Mouse (Mus musculus) liver, embryonic 11.5 days (tissue): ENCODE results near the gene Trim14. TPM values are rescaled to one million over a fixed set of nuclear protein-coding genes. Genes with fewer than 3 reads are reported as not detected.
"Not testable (repeated sequence)": the region's sequence is repeated elsewhere in the genome, so short reads cannot be mapped to it uniquely, and the experiment has no call there.

Experiments
- ATAC-seq: fragments of 200-750 bp; cut with Nextera tagmentation; replicated peaks from 2 replicates; pipeline ENCODE4 v1.8.0; 2017; ENCODE audit warnings: moderate number of reproducible peaks, mild to moderate bottlenecking, moderate TSS enrichment, moderate library complexity; ENCODE audit not compliant: low FRiP score
- DNase-seq: peaks from one replicate; pipeline ENCODE4 v3.0.0-alpha.2; 2017; ENCODE audit warnings: low spot score
- H3K27ac ChIP-seq: fragments of 300-500 bp; sonication (generic); 2 replicates; pipeline ENCODE4 v1.5.1; 2014; ENCODE audit warnings: mild to moderate bottlenecking, low read depth, low read length, control low read depth
- H3K27me3 ChIP-seq: fragments of 300-500 bp; sonication (generic); replicated peaks from 2 replicates; pipeline ENCODE4 v1.6.1; 2014; ENCODE audit warnings: low read length, mixed read lengths; ENCODE audit not compliant: control insufficient read depth, insufficient read depth
- H3K36me3 ChIP-seq: fragments of 300-500 bp; sonication (generic); 2 replicates; pipeline ENCODE4 v1.6.1; 2014; ENCODE audit warnings: mild to moderate bottlenecking, low read length, moderate library complexity, mixed read lengths; ENCODE audit not compliant: control insufficient read depth, insufficient read depth
- H3K4me1 ChIP-seq: fragments of 300-500 bp; sonication (generic); replicated peaks from 2 replicates; pipeline ENCODE4 v1.6.1; 2014; ENCODE audit warnings: low read length, mixed read lengths; ENCODE audit not compliant: control insufficient read depth, insufficient read depth
- H3K4me2 ChIP-seq: fragments of 300-500 bp; sonication (generic); 2 replicates; pipeline ENCODE4 v1.6.1; 2014; ENCODE audit warnings: mild to moderate bottlenecking, control low read depth, moderate library complexity
- H3K4me3 ChIP-seq: fragments of 300-500 bp; sonication (generic); 2 replicates; pipeline ENCODE4 v1.5.1; 2014; ENCODE audit warnings: low read depth, low read length, control low read depth
- H3K9ac ChIP-seq: fragments of 300-500 bp; sonication (generic); 2 replicates; pipeline ENCODE4 v1.6.1; 2014; ENCODE audit warnings: low read depth, low read length, control low read depth
- H3K9me3 ChIP-seq: fragments of 300-500 bp; sonication (generic); 2 replicates; pipeline ENCODE4 v1.6.1; 2016; ENCODE audit warnings: low read length, inconsistent platforms, mixed read lengths; ENCODE audit not compliant: control insufficient read depth
- WGBS: fragments of 180-500 bp; shearing (Covaris S2); extraction: QIAGEN DNeasy Blood & Tissue Kit; methylation state at CpG from one replicate; pipeline ENCODE4 v1.1.7; 2014; 5-methylcytosine and 5-hydroxymethylcytosine counted together
- polyA plus RNA-seq: library from polyadenylated mRNA; unstranded; fragments of >200 nt; fragmentation: Nextera tagmentation; extraction: Ambion mirVana; gene quantifications from 2 replicates; pipeline ENCODE4 v1.2.1, GENCODE M21; 2014

The Trim14 gene
- 13.9 and 15.6 TPM in 2 replicates for polyA plus RNA-seq

GRCm38 (mm10) chr4:46535840-46536361 is at the start of gene Trim14:
Trim14 (minus strand) TSS chr4:46536141.
- Histone ChIP-seq H3K27me3 (peaks cover 35% of the 10 kb centered on the region), H3K9ac (peak within 1 kb of the TSS; percentile 70), H3K27ac (peak within 1 kb of the TSS; percentile 67), H3K4me2 (peak within 1 kb of the TSS; percentile 97), H3K36me3 (no peaks in the 10 kb centered on the region), H3K4me3 (peak within 1 kb of the TSS; percentile 74), H3K9me3 (no peaks in the 10 kb centered on the region), H3K4me1 (peaks cover 21% of the 10 kb centered on the region)
- peak; percentile 69 for ATAC-seq
- DNase-seq = peak; percentile 71
- under 1% methylated on average over 46 of the region's 46 CpGs for WGBS

DNA sequence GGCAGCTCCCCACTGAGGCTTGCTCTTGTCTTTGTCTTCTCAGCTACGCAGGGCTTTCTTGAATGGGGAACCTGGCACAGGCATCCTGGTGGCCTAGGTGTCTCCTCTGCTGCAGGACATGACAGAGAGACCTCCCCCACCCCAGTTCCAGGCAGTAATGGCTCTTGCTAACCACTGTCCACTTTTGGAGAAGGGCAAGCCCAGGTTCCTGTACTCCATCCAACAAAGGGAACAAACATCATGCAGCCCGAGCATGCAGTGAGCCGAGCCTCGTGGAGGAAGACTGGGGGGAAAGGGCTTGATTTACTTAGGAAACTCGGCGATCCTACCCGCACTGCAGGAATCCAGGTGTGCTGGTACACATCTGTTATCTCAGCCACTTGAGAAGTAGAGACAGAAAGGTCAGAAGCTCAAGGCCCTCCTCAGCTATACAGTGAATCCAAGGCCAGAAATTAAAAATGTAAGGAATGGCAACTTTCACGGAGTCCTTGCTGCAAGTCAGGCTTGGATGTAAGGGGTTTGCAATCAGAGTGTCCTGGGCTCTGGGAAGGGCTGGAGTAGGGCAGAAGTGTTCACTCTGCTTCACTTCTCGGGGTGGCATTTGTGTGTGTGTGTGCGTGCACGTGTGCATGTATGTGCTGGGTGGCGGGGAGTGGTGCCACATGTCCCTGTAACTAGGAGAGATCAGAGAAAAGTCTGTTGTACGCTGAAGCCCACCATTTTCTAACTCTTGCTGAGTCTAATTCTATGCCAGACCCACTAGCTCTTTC is 49.3 kb upstream of the Trim14 start:
- no peak overlapping the region for H3K4me3 ChIP-seq
- H3K4me1 ChIP-seq = peaks cover 8% of the 10 kb centered on the region; the same call in 1 of the 2 replicates
- H3K4me2 ChIP-seq = no peak overlapping the region
- no peak overlapping the region for H3K9ac ChIP-seq
- H3K36me3 ChIP-seq = no peaks in the 10 kb centered on the region
- DNase-seq (no peak), ATAC-seq (no peak)
- H3K27me3 ChIP-seq = no peaks in the 10 kb centered on the region
- H3K27ac ChIP-seq = no peak overlapping the region
- H3K9me3 ChIP-seq = 0 out of 2 replicates have a peak, but pooled peaks cover 2% of the 10 kb centered on the region
- 68% methylated on average over 13 of the region's 13 CpGs for WGBS

DNA sequence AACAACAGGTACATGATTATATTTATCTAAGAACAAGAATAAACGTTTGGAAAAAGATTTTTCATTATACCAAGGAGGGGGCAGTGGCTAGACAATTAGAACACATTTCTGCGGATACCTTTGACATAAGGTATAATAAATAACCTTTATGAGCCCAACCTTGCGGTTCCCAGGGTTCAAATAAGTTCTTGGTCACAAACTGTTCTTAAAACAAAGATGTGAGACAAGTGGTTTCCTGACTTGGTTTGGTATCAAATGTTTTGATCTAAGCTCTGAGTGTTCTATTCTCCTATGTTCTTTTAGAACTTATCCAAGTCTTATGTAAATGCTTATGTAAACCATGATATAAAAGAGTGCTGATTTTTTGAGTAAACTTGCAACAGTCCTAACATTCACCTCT is 48.6 kb upstream of the Trim14 start:
- ATAC-seq, H3K9ac ChIP-seq, H3K4me3 ChIP-seq, H3K27ac ChIP-seq, H3K4me2 ChIP-seq, H3K4me1 ChIP-seq, H3K9me3 ChIP-seq, H3K36me3 ChIP-seq, H3K27me3 ChIP-seq, DNase-seq: not testable (repeated sequence)
- WGBS = 56% methylated on average over 3 of the region's 3 CpGs

DNA sequence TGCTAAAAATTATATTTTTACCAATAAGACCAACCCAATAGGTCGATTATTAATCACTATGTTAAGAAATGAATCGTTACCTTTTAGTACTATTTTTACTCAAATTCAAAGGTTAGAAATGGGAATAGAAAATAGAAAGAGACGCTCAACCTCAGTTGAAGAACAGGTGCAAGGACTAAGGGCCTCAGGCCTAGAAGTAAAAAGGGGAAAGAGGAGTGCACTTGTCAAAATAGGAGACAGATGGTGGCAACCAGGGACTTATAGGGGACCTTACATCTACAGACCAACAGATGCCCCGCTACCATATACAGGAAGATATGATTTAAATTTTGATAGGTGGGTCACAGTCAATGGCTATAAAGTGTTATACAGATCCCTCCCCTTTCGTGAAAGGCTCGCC is 48.1 kb upstream of the Trim14 start:
- H3K4me2 ChIP-seq, H3K4me1 ChIP-seq, H3K27ac ChIP-seq, H3K27me3 ChIP-seq, H3K9me3 ChIP-seq, H3K36me3 ChIP-seq, ATAC-seq, DNase-seq, H3K4me3 ChIP-seq, H3K9ac ChIP-seq: not testable (repeated sequence)
- 62% methylated on average over 2 of the region's 6 CpGs for WGBS

- not testable (repeated sequence) for H3K9me3 ChIP-seq, H3K4me3 ChIP-seq, DNase-seq, ATAC-seq, H3K36me3 ChIP-seq, H3K27me3 ChIP-seq, H3K9ac ChIP-seq, H3K27ac ChIP-seq, H3K4me1 ChIP-seq, H3K4me2 ChIP-seq
- WGBS = 86% methylated on average over 9 of the region's 9 CpGs
These were observed 46.1 kb upstream of the Trim14 start for GRCm38 (mm10) chr4:46582024-46582423.

DNA sequence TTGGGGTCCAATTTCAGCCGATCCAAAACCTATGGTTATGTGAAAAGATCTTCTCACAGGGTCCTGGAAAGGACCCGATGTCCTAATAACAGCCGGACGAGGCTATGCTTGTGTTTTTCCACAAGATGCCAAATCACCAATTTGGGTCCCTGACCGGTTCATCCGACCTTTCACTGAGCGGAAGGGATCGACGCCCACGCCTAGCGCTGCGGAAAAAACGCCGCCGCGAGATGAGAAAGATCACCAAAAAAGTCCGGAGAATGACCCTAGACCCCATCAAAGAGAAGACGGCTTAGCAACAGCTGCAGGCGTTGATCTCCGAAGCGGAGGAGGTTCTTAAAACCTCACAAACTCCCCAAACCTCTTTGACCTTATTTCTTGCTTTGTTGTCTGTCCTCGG is 45.6 kb upstream of the Trim14 start:
- 94% methylated on average over 22 of the region's 22 CpGs for WGBS

DNA sequence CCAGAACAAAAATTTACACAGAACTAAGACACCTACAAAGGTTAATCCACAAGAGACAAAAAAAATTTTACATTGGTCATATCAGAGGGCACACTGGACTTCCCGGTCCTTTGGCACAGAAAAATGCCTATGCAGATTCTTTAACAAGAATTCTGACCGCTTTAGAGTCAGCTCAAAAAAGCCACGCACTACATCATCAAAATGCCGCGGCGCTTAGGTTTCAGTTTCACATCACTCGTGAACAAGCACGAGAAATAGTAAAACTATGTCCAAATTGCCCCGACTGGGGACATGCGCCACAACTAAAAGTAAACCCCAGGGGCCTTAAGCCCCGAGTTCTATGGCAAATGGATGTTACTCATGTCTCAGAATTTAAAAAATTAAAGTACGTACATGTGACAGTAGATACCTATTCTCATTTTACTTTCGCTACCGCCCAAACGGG is 44.9 kb upstream of the Trim14 start:
- H3K4me3 ChIP-seq, H3K27me3 ChIP-seq, H3K4me1 ChIP-seq, H3K9ac ChIP-seq, H3K36me3 ChIP-seq, H3K27ac ChIP-seq, H3K4me2 ChIP-seq, ATAC-seq, DNase-seq, H3K9me3 ChIP-seq: not testable (repeated sequence)
- WGBS = 89% methylated on average over 15 of the region's 15 CpGs

More for the DNA sequence above, 45.6 kb upstream of the Trim14 start:
- H3K27me3 ChIP-seq, ATAC-seq, H3K4me2 ChIP-seq, H3K9me3 ChIP-seq, H3K36me3 ChIP-seq, H3K27ac ChIP-seq, DNase-seq, H3K9ac ChIP-seq, H3K4me3 ChIP-seq, H3K4me1 ChIP-seq: not testable (repeated sequence)

DNA sequence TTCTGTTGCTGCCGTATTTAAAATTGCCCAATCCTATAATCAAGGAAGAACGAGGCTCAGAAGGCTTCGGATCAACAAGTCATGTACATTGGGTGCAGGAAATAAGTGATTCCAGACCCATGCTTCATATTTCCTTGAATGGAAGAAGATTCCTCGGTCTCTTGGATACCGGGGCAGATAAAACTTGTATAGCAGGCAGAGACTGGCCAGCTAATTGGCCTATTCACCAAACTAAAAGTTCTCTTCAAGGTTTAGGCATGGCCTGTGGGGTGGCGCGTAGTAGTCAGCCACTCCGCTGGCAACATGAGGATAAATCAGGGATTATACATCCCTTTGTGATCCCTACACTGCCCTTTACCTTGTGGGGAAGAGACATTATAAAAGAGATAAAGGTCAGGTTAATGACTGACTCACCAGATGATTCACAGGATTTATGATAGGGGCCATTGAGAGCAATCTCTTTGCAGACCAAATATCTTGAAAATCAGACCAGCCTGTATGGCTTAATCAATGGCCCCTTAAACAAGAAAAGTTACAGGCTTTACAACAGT is 42.9 kb upstream of the Trim14 start:
- DNase-seq, H3K27ac ChIP-seq, H3K36me3 ChIP-seq, H3K9ac ChIP-seq, H3K4me3 ChIP-seq, H3K9me3 ChIP-seq, H3K27me3 ChIP-seq, H3K4me2 ChIP-seq, ATAC-seq, H3K4me1 ChIP-seq: not testable (repeated sequence)
- 89% methylated on average over 8 of the region's 8 CpGs for WGBS
